Mouse (Mus musculus): ENCODE results near the gene Polr2j.

- no peak for TF ChIP-seq CTCF (IDR thresholded peaks at IDR 0.05; ENCODE audit: borderline replicate concordance, control insufficient read depth, extremely low read depth, insufficient read depth, low read length, poor library complexity)
- no peak for TF ChIP-seq POLR2A (IDR thresholded peaks at IDR 0.05; ENCODE audit: control insufficient read depth, extremely low read depth, insufficient read depth, low read length, poor library complexity)
Observed at GRCm38 (mm10) chr5:136076284-136076683, 40.1 kb upstream of the Polr2j start.
